Mouse (Mus musculus): ENCODE measurements around the gene Zkscan7.

The Zkscan7 gene

GRCm38 (mm10) chr9:122902717-122903535, 17.4 kb downstream of the Zkscan7 start:
- no peak for DNase-seq (ENCODE audit: low read depth)

- DNase-seq (ENCODE audit: low read depth): no peak
These were observed 37.0 kb downstream of the Zkscan7 start for GRCm38 (mm10) chr9:122922436-122922835.

DNA sequence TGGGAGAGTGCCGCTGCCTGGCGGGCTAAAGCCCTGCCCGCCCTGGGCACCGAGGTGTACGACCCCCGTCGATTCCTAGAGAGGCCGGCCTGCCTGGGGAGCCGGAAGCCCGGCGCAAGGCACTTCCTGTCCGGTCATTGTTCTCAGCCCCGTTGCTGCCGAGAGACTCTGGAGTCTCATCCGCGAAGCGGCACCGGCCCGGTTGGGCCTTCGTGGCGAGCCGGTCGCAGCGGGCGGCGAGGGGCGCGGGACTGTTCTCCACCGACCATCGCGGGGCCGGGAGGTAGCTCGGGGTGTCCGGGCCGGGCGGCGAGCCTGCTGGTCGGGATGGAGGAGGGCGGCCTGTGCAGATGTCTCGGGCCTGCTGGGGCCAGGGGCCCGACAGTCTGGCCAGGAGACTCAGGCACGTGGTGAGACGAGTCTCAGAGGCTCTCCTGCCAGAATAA, 37.5 kb downstream of the Zkscan7 start, which contains the start of gene Zfp105:
Zfp105 (plus strand) TSS at position 137 of the 446 bp plus-strand sequence.
- DNase-seq (ENCODE audit: low read depth): no peak

DNA sequence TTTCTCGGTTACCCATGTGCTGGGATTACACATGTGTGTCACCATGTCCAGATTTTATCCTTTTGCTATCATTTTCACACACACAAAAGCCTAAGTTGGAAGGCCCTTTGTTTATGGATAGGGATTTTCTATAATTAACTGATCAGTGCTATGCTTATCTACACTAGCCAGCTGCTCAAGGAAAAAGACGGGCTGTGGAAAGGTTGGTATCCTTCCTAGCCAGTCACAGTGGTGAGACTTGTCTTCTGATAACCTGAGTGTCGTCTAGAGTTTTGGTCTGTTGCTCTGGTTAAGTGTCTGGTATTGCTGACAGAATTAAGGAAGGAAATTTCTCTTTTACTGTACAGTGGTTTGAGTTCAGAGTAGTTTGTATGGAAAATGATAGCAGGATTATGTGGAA, 43.4 kb downstream of the Zkscan7 start:
- no peak for DNase-seq (ENCODE audit: low read depth)

Data from c-Kit-positive CD71-positive TER-119-negative erythroid progenitor cells, embryonic 14.5 days (primary cell).